In genomic region chr1:180433098-180433538, GRCm38 (mm10) we compare ENCODE assay signal across 8 mouse cellular contexts. TPM values are rescaled to one million over a fixed set of nuclear protein-coding genes. Genes with fewer than 3 reads are reported as not detected.
DNase-seq lines count a peak whose midpoint lies in the region; ATAC-seq and TF ChIP-seq lines count a peak whose summit lies in the region.

No protein-coding gene starts in this region.

- H3K4me2 ChIP-seq in embryonic facial prominence, embryonic 12.5 days (replicated peaks), result peak overlapping the region; percentile 57
- peak overlapping the region; percentile 49 for H3K4me2 ChIP-seq in intestine, embryonic 16.5 days (ENCODE audit: low read depth, low read length)
- H3K4me2 ChIP-seq in neural tube, embryonic 15.5 days, result peak overlapping the region; percentile 60

- DNase-seq in left cerebral cortex, postnatal 4 days, result peak; percentile 34
- DNase-seq in left cerebral cortex, adult 18-20 months (ENCODE audit: low spot score in 2 of 2), result no peak
- no peak for DNase-seq in right cerebral cortex, postnatal 36 days (ENCODE audit: low spot score in 2 of 2)
- DNase-seq in gastrocnemius, adult 2 months, result no peak

- H3K9me3 ChIP-seq in embryonic facial prominence, embryonic 12.5 days, result no peaks in the 10 kb centered on the region
- H3K9me3 ChIP-seq in intestine, embryonic 16.5 days (ENCODE audit: control insufficient read depth, low read length), result no peaks in the 10 kb centered on the region
- H3K9me3 ChIP-seq in neural tube, embryonic 15.5 days (replicated peaks), result no peaks in the 10 kb centered on the region

- intact Hi-C loops in left cerebral cortex, postnatal 4 days (cut with DNase I), result loop anchor here (2.0 to 5.0 kb wide), 3 partner anchors 50 to 329 kb away; partner anchors contain the start of gene Stum
- intact Hi-C loops in gastrocnemius, adult 2 months (cut with DNase I), result loop anchor here (5.0 kb wide), 1 partner anchor 329 kb away; no protein-coding TSS in a partner anchor

- H3K4me1 ChIP-seq in embryonic facial prominence, embryonic 12.5 days, result peaks cover 27% of the 10 kb centered on the region
- peaks cover 12% of the 10 kb centered on the region for H3K4me1 ChIP-seq in intestine, embryonic 16.5 days (ENCODE audit: control insufficient read depth, insufficient read depth, low read length)
- peaks cover 34% of the 10 kb centered on the region for H3K4me1 ChIP-seq in neural tube, embryonic 15.5 days

- peak overlapping the region; percentile 48 for H3K9ac ChIP-seq in embryonic facial prominence, embryonic 12.5 days
- peak overlapping the region; percentile 63; the same call in 1 of the 2 replicates for H3K9ac ChIP-seq in intestine, embryonic 16.5 days (ENCODE audit: low read depth, low read length)
- H3K9ac ChIP-seq in neural tube, embryonic 15.5 days (replicated peaks), result peak overlapping the region; percentile 38

- no peaks in the 10 kb centered on the region for H3K27me3 ChIP-seq in embryonic facial prominence, embryonic 12.5 days
- H3K27me3 ChIP-seq in intestine, embryonic 16.5 days (replicated peaks; ENCODE audit: control insufficient read depth, insufficient read depth, low read length), result 0 out of 2 replicates have a peak, but pooled peaks cover 6% of the 10 kb centered on the region
- no peaks in the 10 kb centered on the region for H3K27me3 ChIP-seq in neural tube, embryonic 15.5 days (replicated peaks)

- TF ChIP-seq CTCF in gastrocnemius, adult 2 months (IDR thresholded peaks at IDR 0.05), result no peak

- H3K36me3 ChIP-seq in embryonic facial prominence, embryonic 12.5 days, result no peaks in the 10 kb centered on the region
- H3K36me3 ChIP-seq in intestine, embryonic 16.5 days (ENCODE audit: control insufficient read depth, insufficient read depth, low read length), result no peaks in the 10 kb centered on the region
- H3K36me3 ChIP-seq in neural tube, embryonic 15.5 days, result no peaks in the 10 kb centered on the region

- peak overlapping the region; percentile 31 for H3K4me3 ChIP-seq in embryonic facial prominence, embryonic 12.5 days
- 0 out of 2 replicates have a peak overlapping the region, but pooled peaks have one; percentile 15 for H3K4me3 ChIP-seq in intestine, embryonic 16.5 days (ENCODE audit: low read length)
- peak overlapping the region; percentile 33 for H3K4me3 ChIP-seq in neural tube, embryonic 15.5 days (replicated peaks)
- H3K4me3 ChIP-seq in gastrocnemius, adult 2 months, result no peak overlapping the region

- 2% methylated on average over 16 of the region's 16 CpGs for WGBS in embryonic facial prominence, embryonic 12.5 days
- 4% methylated on average over 16 of the region's 16 CpGs for WGBS in intestine, embryonic 16.5 days
- 1% methylated on average over 16 of the region's 16 CpGs for WGBS in neural tube, embryonic 15.5 days

- H3K27ac ChIP-seq in embryonic facial prominence, embryonic 12.5 days, result peak overlapping the region; percentile 58
- H3K27ac ChIP-seq in intestine, embryonic 16.5 days (ENCODE audit: low read length), result no peak overlapping the region
- H3K27ac ChIP-seq in neural tube, embryonic 15.5 days (replicated peaks), result peak overlapping the region; percentile 37; the same call in 1 of the 2 replicates
- no peak overlapping the region for H3K27ac ChIP-seq in gastrocnemius, adult 2 months

- 0 out of 2 replicates have a peak, but pooled peaks have one; percentile 17 for ATAC-seq in embryonic facial prominence, embryonic 12.5 days (ENCODE audit: insufficient number of reproducible peaks, insufficient read depth, low FRiP score, low TSS enrichment)
- ATAC-seq in intestine, embryonic 16.5 days, result no peak
- ATAC-seq in neural tube, embryonic 15.5 days (ENCODE audit: low FRiP score), result peak; percentile 34; the same call in 1 of the 2 replicates
- no peak for ATAC-seq in granulocyte monocyte progenitor cell, adult 5-6 weeks (replicated peaks; ENCODE audit: poor library complexity, severe bottlenecking)

RNA-seq across cellular contexts. Expression of gene Stum, which starts 50.2 kb away (rescaled TPM):
- total RNA-seq in left cerebral cortex, postnatal 4 days (2021), result 10 to 100 TPM; 86.3 to 98.1 TPM
- 100 to 1,000 TPM; 171 to 180 TPM for total RNA-seq in left cerebral cortex, adult 18-20 months (2021)
- polyA plus RNA-seq in embryonic facial prominence, embryonic 12.5 days (2016; fragmentation: Nextera tagmentation; extraction: Ambion mirVana), result 1.5 and 1.8 TPM in 2 replicates
- 1.2 and 1.4 TPM in 2 replicates for polyA plus RNA-seq in intestine, embryonic 16.5 days (2015; fragmentation: Nextera tagmentation; extraction: Ambion mirVana)
- 21.8 and 23.5 TPM in 2 replicates for polyA plus RNA-seq in neural tube, embryonic 15.5 days (2015; fragmentation: Nextera tagmentation; extraction: Ambion mirVana)
- not detected in 2 replicates for total RNA-seq in granulocyte monocyte progenitor cell, adult 5-6 weeks (2014; fragmentation: Nextera tagmentation)
- not detected in 2 replicates for total RNA-seq in granulocyte monocyte progenitor cell, adult 5-6 weeks (2017)
- under 1 TPM; 0.41 to 0.86 TPM for total RNA-seq in gastrocnemius, adult 2 months (2021)

Comparison
In these comparisons a context has a peak if more than half of its experiments do, and no peak if none do; other contexts are left out.
1. ATAC-seq: peak in embryonic facial prominence, embryonic 12.5 days (single experiment) and neural tube, embryonic 15.5 days (single experiment); none in intestine, embryonic 16.5 days (single experiment) and granulocyte monocyte progenitor cell, adult 5-6 weeks (single experiment).
2. H3K27ac ChIP-seq: peak in embryonic facial prominence, embryonic 12.5 days (single experiment) and neural tube, embryonic 15.5 days (single experiment); none in intestine, embryonic 16.5 days (single experiment) and gastrocnemius, adult 2 months (single experiment).
3. RNA of gene Stum, which starts 50.2 kb away (total RNA-seq): 171 to 180 TPM in left cerebral cortex, adult 18-20 months and 86.3 to 98.1 TPM in left cerebral cortex, postnatal 4 days; 0.41 to 0.86 TPM in gastrocnemius, adult 2 months and not detected in granulocyte monocyte progenitor cell, adult 5-6 weeks; every median in the first group is over 10 times any median in the second.
4. Peak in every context shown above with its lines, with median percentiles within 50 percentile points of each other: H3K4me2 ChIP-seq and H3K9ac ChIP-seq.